Mouse (Mus musculus) bone marrow, adult 2 months (tissue): ENCODE results near the gene Kdm2a.

Source experiments
- CTCF ChIP-seq: fragments of 200-500 bp; IDR thresholded peaks from 2 replicates; pipeline ENCODE4 v1.5.1; 2011; ENCODE audit warnings: low read length, control low read depth; ENCODE audit not compliant: control insufficient read depth, insufficient read depth
- POLR2A ChIP-seq: fragments of 200-500 bp; IDR thresholded peaks from 2 replicates; pipeline ENCODE4 v1.6.1; 2011; ENCODE audit warnings: low read depth, mild to moderate bottlenecking, control low read depth, low read length, borderline replicate concordance; ENCODE audit not compliant: control insufficient read depth

DNA sequence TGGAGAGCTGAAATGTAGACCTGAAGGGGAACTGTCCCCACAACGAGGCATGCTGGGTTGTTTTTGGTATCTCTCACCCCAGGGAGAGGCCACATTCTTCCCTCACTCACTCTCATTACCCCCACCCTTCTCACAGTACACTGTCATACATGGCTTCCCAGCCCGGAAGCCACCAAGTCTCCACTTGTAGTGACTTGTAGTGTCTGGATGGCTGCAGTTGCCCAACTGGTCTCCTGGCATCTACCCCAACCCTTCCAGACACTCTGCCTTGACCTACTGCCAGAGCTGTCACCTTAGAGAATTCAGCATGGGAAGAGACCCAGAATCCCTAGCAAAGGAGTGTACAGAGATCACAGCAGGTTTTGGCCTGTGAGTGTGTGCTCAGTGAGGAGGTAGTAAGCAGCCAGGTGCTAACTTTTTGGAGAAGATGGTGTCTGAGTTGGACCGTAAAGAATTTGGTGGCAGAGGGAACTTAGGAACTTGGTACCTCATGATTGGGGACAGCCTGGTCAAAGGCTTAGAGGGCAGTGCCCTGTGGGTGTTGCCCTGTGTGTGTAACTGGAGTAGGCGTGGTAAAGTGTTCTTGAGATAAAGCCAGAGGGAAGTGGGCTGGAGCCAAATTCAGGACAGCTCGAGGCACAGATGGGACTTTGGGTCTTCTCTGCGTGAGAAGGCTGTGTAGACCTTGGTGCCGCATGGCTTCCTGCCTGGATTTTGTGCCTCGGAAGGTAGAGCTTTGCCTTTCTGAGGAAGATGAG lies 22.2 kb upstream of the Kdm2a start:
- TF ChIP-seq POLR2A (no peak), CTCF (no peak)
